Mouse (Mus musculus): ENCODE data around the gene Arhgap27. TPM values are rescaled to one million over a fixed set of nuclear protein-coding genes. Genes with fewer than 3 reads are reported as not detected.

Gene Arhgap27
- polyA plus RNA-seq, 1 experiment: 21.1 TPM

DNA sequence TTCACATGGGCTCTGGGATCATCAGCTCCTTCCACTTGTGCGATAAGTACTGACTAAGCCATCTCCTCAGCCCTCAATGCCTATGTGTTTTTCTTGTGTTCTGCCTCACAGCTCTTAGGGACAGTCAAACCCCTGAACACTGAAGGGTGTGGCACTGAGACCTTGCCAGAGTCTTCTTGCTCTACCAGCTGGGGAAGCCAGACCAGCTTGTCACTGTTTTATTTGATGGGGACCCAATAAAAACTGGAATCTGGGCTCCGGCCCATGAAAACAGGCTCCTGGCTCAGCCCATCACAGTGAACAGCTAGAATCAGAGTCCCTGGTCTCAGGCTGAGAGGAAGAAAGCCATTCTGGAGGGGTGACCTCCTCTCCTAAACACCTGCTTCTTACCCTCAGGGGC lies 26.3 kb downstream of the Arhgap27 start:
- no peak overlapping the region for H3K4me3 ChIP-seq (replicated peaks; ENCODE audit: insufficient read depth, low read depth, low read length)
- TF ChIP-seq POLR2A (IDR thresholded peaks at IDR 0.05; ENCODE audit: borderline replicate concordance, insufficient read depth, low read length) (no peak), CTCF (IDR thresholded peaks at IDR 0.05; ENCODE audit: borderline replicate concordance, insufficient read depth, low read depth, low read length) (no peak)
- DNase-seq: no peak
- no peak overlapping the region for H3K27ac ChIP-seq (ENCODE audit: insufficient read depth, low read length)
- 81% methylated on average over 2 of the region's 2 CpGs for WGBS
- H3K4me1 ChIP-seq (ENCODE audit: control insufficient read depth, insufficient read depth, low read length): 0 out of 2 replicates have a peak, but pooled peaks cover 3% of the 10 kb centered on the region
- no peaks in the 10 kb centered on the region for H3K27me3 ChIP-seq (ENCODE audit: control insufficient read depth, insufficient read depth, low read length)

DNA sequence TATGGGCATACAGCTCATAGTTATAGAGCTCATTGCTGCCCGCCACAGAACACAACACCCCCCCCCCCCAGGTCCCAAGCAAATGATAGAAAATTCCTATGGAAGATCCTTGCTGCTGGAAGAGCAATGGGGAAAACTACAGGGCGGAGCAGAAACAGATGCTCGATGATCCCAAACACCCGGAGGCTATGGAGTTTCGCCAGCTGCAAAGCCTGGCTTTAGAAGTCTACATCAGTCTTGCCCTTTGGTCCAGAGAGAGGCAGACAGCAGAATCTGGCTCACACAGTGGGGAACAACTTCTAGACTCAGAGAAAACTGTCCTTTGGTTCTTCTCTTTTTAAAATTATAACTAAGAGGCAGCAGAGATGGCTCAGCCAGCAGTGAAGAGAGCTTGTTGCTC lies 27.9 kb downstream of the Arhgap27 start:
- 75% methylated on average over 5 of the region's 5 CpGs for WGBS
- no peak overlapping the region for H3K27ac ChIP-seq (ENCODE audit: insufficient read depth, low read length)
- H3K27me3 ChIP-seq (ENCODE audit: control insufficient read depth, insufficient read depth, low read length): no peaks in the 10 kb centered on the region
- H3K4me1 ChIP-seq (ENCODE audit: control insufficient read depth, insufficient read depth, low read length): 0 out of 2 replicates have a peak, but pooled peaks cover 3% of the 10 kb centered on the region
- no peak for DNase-seq
- no peak overlapping the region for H3K4me3 ChIP-seq (replicated peaks; ENCODE audit: insufficient read depth, low read depth, low read length)
- no peak for TF ChIP-seq CTCF (IDR thresholded peaks at IDR 0.05; ENCODE audit: borderline replicate concordance, insufficient read depth, low read depth, low read length)
- TF ChIP-seq POLR2A (IDR thresholded peaks at IDR 0.05; ENCODE audit: borderline replicate concordance, insufficient read depth, low read length): no peak

- no peaks in the 10 kb centered on the region for H3K27me3 ChIP-seq (ENCODE audit: control insufficient read depth, insufficient read depth, low read length)
- TF ChIP-seq POLR2A (IDR thresholded peaks at IDR 0.05; ENCODE audit: borderline replicate concordance, insufficient read depth, low read length) (no peak), CTCF (IDR thresholded peaks at IDR 0.05; ENCODE audit: borderline replicate concordance, insufficient read depth, low read depth, low read length) (no peak)
- 0 out of 2 replicates have a peak, but pooled peaks cover 3% of the 10 kb centered on the region for H3K4me1 ChIP-seq (ENCODE audit: control insufficient read depth, insufficient read depth, low read length)
- no peak overlapping the region for H3K4me3 ChIP-seq (replicated peaks; ENCODE audit: insufficient read depth, low read depth, low read length)
- 75% methylated on average over 9 of the region's 9 CpGs for WGBS
- no peak overlapping the region for H3K27ac ChIP-seq (ENCODE audit: insufficient read depth, low read length)
- DNase-seq: no peak
These were observed 28.6 kb downstream of the Arhgap27 start for GRCm38 (mm10) chr11:103334925-103335324.

DNA sequence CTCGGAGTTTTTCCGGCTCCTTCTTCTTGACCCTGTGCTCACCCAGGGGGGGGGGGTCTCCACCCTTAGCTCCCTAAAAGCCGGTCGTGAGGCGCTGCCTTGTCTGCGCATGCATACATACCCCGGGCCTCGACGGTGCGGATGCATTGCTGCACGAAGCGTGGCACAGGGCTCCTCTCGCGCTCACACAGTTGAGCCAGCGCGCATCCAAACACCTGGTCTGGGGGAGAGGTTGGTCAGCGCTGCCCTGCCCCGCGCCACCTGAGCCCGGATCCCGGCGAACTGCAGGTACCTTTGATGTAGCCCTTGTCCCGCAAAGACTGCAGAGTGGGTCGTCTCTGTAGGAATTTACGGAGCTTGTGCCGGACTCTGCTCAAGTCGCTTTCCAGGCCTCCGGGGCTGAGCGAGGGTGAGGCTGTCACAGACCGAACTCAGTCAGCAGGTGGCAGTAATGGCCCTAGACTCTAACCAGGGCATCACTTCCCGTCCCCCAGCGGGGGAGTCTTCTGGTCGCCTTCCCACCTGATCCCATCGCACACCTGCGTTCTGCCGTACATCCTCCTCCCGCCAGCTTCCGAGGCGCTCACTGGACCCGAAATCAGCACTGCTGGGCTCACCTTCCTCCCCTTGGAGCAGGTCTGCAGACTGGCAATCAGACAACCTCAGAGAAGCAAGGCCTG lies 29.6 kb downstream of the Arhgap27 start:
- TF ChIP-seq POLR2A (IDR thresholded peaks at IDR 0.05; ENCODE audit: borderline replicate concordance, insufficient read depth, low read length) (no peak), CTCF (IDR thresholded peaks at IDR 0.05; ENCODE audit: borderline replicate concordance, insufficient read depth, low read depth, low read length) (peak; percentile 57)
- Histone ChIP-seq H3K27ac (ENCODE audit: insufficient read depth, low read length) (peak overlapping the region; percentile 56; the same call in 1 of the 2 replicates), H3K27me3 (ENCODE audit: control insufficient read depth, insufficient read depth, low read length) (no peaks in the 10 kb centered on the region), H3K4me3 (replicated peaks; ENCODE audit: insufficient read depth, low read depth, low read length) (peak overlapping the region; percentile 60), H3K4me1 (ENCODE audit: control insufficient read depth, insufficient read depth, low read length) (0 out of 2 replicates have a peak, but pooled peaks cover 3% of the 10 kb centered on the region)
- WGBS: 14% methylated on average over 40 of the region's 40 CpGs
- peak; percentile 69 to 70 for DNase-seq

GRCm38 (mm10) chr11:103332890-103333651 lies 30.4 kb downstream of the Arhgap27 start:
- 0 out of 2 replicates have a peak, but pooled peaks cover 3% of the 10 kb centered on the region for H3K4me1 ChIP-seq (ENCODE audit: control insufficient read depth, insufficient read depth, low read length)
- peak in 1 of 2 experiments; percentile 54 for DNase-seq
- no peak for TF ChIP-seq CTCF (IDR thresholded peaks at IDR 0.05; ENCODE audit: borderline replicate concordance, insufficient read depth, low read depth, low read length)
- TF ChIP-seq POLR2A (IDR thresholded peaks at IDR 0.05; ENCODE audit: borderline replicate concordance, insufficient read depth, low read length): 0 out of 2 replicates have a peak, but pooled peaks have one; percentile 29
- peak overlapping the region; percentile 60 for H3K4me3 ChIP-seq (replicated peaks; ENCODE audit: insufficient read depth, low read depth, low read length)
- 12% methylated on average over 34 of the region's 34 CpGs for WGBS
- H3K27ac ChIP-seq (ENCODE audit: insufficient read depth, low read length): peak overlapping the region; percentile 56
- H3K27me3 ChIP-seq (ENCODE audit: control insufficient read depth, insufficient read depth, low read length): no peaks in the 10 kb centered on the region

- peak overlapping the region; percentile 60 for H3K4me3 ChIP-seq (replicated peaks; ENCODE audit: insufficient read depth, low read depth, low read length)
- H3K27me3 ChIP-seq (ENCODE audit: control insufficient read depth, insufficient read depth, low read length): no peaks in the 10 kb centered on the region
- peak overlapping the region; percentile 56 for H3K27ac ChIP-seq (ENCODE audit: insufficient read depth, low read length)
- TF ChIP-seq POLR2A (IDR thresholded peaks at IDR 0.05; ENCODE audit: borderline replicate concordance, insufficient read depth, low read length) (peak; percentile 70), CTCF (IDR thresholded peaks at IDR 0.05; ENCODE audit: borderline replicate concordance, insufficient read depth, low read depth, low read length) (peak; percentile 92)
- peak; percentile 84 to 86 for DNase-seq
- 0 out of 2 replicates have a peak, but pooled peaks cover 3% of the 10 kb centered on the region for H3K4me1 ChIP-seq (ENCODE audit: control insufficient read depth, insufficient read depth, low read length)
- WGBS: 24% methylated on average over 18 of the region's 18 CpGs
These were observed 31.2 kb downstream of the Arhgap27 start for GRCm38 (mm10) chr11:103332186-103332889.

GRCm38 (mm10) chr11:103331502-103332185 lies 31.8 kb downstream of the Arhgap27 start:
- TF ChIP-seq CTCF (IDR thresholded peaks at IDR 0.05; ENCODE audit: borderline replicate concordance, insufficient read depth, low read depth, low read length) (no peak), POLR2A (IDR thresholded peaks at IDR 0.05; ENCODE audit: borderline replicate concordance, insufficient read depth, low read length) (no peak)
- H3K4me3 ChIP-seq (replicated peaks; ENCODE audit: insufficient read depth, low read depth, low read length): no peak overlapping the region
- peak in 1 of 2 experiments; percentile 18 for DNase-seq
- 0 out of 2 replicates have a peak, but pooled peaks cover 3% of the 10 kb centered on the region for H3K4me1 ChIP-seq (ENCODE audit: control insufficient read depth, insufficient read depth, low read length)
- WGBS: 87% methylated on average over 10 of the region's 10 CpGs
- H3K27ac ChIP-seq (ENCODE audit: insufficient read depth, low read length): no peak overlapping the region
- no peaks in the 10 kb centered on the region for H3K27me3 ChIP-seq (ENCODE audit: control insufficient read depth, insufficient read depth, low read length)

All from cerebellum, adult 2 months (tissue).